Mouse (Mus musculus): ENCODE measurements around the gene Myh9. TPM values are rescaled to one million over a fixed set of nuclear protein-coding genes. Genes with fewer than 3 reads are reported as not detected.
"Not testable (repeated sequence)": the region's sequence is repeated elsewhere in the genome, so short reads cannot be mapped to it uniquely, and the experiment has no call there.

Myh9 gene
- polyA plus RNA-seq, 1 experiment from 2014 or later: 32.0 TPM

- H3K9ac ChIP-seq: no peak overlapping the region
- H3K27me3 ChIP-seq: no peaks in the 10 kb centered on the region
- H3K27ac ChIP-seq: no peak overlapping the region
- no peaks in the 10 kb centered on the region for H3K9me3 ChIP-seq (replicated peaks)
- ATAC-seq (ENCODE audit: low FRiP score): no peak
- 89% methylated on average over 5 of the region's 5 CpGs for WGBS
- H3K4me3 ChIP-seq: no peak overlapping the region
- H3K36me3 ChIP-seq: no peaks in the 10 kb centered on the region
- no peak overlapping the region for H3K4me2 ChIP-seq (replicated peaks)
- peaks cover 12% of the 10 kb centered on the region for H3K4me1 ChIP-seq
These were observed 38.8 kb upstream of the Myh9 start for GRCm38 (mm10) chr15:77880738-77881137.

GRCm38 (mm10) chr15:77879756-77880155, 37.8 kb upstream of the Myh9 start:
- no peak for ATAC-seq (ENCODE audit: low FRiP score)
- H3K9ac ChIP-seq: no peak overlapping the region

DNA sequence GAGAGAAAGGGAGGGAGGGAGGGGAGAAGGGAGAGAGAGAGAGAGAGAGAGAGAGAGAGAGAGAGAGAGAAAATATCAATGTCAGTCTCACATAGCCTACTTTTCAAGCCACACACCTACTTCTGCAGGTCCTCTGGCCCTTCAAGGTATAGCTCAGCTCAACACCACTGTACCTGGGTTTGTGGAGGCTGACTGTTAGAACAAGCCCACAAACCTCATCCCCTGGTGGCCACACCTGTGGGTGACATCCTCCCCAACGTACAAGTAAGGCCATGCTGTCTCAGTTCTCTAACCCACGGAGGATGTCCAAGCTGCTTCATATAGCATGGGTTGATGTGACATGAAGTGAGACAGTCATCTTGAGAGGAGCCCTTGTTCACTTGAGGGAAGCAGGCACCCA, 35.2 kb upstream of the Myh9 start:
- no peak overlapping the region for H3K27ac ChIP-seq
- no peaks in the 10 kb centered on the region for H3K4me1 ChIP-seq
- H3K4me3 ChIP-seq: no peak overlapping the region
- H3K9ac ChIP-seq: no peak overlapping the region
- 76% methylated on average over 2 of the region's 2 CpGs for WGBS
- H3K9me3 ChIP-seq (replicated peaks): no peaks in the 10 kb centered on the region
- no peaks in the 10 kb centered on the region for H3K36me3 ChIP-seq
- no peak for ATAC-seq (ENCODE audit: low FRiP score)
- H3K27me3 ChIP-seq: no peaks in the 10 kb centered on the region
- H3K4me2 ChIP-seq (replicated peaks): no peak overlapping the region

More at GRCm38 (mm10) chr15:77879756-77880155, 37.8 kb upstream of the Myh9 start:
- Histone ChIP-seq H3K27me3 (no peaks in the 10 kb centered on the region), H3K4me1 (peaks cover 12% of the 10 kb centered on the region), H3K36me3 (no peaks in the 10 kb centered on the region), H3K27ac (no peak overlapping the region), H3K4me3 (no peak overlapping the region), H3K9me3 (replicated peaks) (no peaks in the 10 kb centered on the region), H3K4me2 (replicated peaks) (no peak overlapping the region)
- 93% methylated on average over 3 of the region's 3 CpGs for WGBS

DNA sequence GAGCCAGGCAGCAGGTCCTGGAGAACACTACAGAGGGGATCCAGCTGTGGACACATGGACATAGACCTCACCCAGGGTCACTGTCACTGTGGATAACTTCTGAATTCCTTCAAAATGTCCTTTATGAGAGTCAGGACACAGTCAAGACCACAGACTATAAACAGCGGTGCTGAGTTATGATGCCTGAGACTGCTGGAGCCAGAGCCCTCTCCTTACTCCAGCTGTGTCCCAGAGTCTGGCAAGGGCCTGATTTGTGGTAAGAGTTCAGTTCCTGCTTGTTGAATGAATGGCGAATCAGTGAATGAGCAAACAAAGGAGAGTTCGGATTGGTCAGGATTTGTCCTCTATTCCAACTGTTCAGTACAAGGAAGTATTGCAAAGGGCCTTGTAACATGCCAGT, 34.7 kb upstream of the Myh9 start:
- H3K27ac ChIP-seq: no peak overlapping the region
- no peak for ATAC-seq (ENCODE audit: low FRiP score)
- no peaks in the 10 kb centered on the region for H3K27me3 ChIP-seq
- H3K9me3 ChIP-seq (replicated peaks): no peaks in the 10 kb centered on the region
- H3K36me3 ChIP-seq: no peaks in the 10 kb centered on the region
- 83% methylated on average over 3 of the region's 3 CpGs for WGBS
- no peaks in the 10 kb centered on the region for H3K4me1 ChIP-seq
- no peak overlapping the region for H3K4me3 ChIP-seq
- no peak overlapping the region for H3K9ac ChIP-seq
- H3K4me2 ChIP-seq (replicated peaks): no peak overlapping the region

DNA sequence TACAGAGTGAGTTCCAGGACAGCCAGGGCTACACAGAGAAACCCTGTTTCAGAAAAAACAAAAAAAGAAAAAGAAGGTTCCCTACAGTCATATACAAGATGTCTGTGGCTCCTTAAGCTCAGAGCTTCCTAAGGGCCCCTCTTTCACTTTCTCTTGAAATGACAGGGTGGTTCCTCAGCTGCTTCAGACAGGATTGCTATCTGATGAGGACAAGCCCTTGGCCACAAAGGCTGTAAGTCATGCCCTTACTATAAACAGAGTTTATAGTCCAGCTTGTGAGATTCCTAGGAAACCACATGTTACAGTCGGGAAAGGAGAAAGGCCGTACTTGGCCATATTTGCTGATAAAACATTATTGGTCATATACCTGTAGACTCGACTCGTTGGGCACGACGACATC, 34.0 kb upstream of the Myh9 start:
- ATAC-seq (ENCODE audit: low FRiP score): no peak
- Histone ChIP-seq H3K4me3 (no peak overlapping the region), H3K36me3 (no peaks in the 10 kb centered on the region), H3K9me3 (replicated peaks) (no peaks in the 10 kb centered on the region), H3K4me1 (no peaks in the 10 kb centered on the region), H3K4me2 (replicated peaks) (no peak overlapping the region), H3K27ac (no peak overlapping the region), H3K27me3 (no peaks in the 10 kb centered on the region), H3K9ac (no peak overlapping the region)
- 98% methylated on average over 6 of the region's 6 CpGs for WGBS

- WGBS: 87% methylated on average over 9 of the region's 9 CpGs
- Histone ChIP-seq H3K9ac (no peak overlapping the region), H3K27ac (no peak overlapping the region), H3K4me1 (no peaks in the 10 kb centered on the region), H3K36me3 (no peaks in the 10 kb centered on the region), H3K4me2 (replicated peaks) (no peak overlapping the region), H3K4me3 (no peak overlapping the region), H3K9me3 (replicated peaks) (no peaks in the 10 kb centered on the region), H3K27me3 (no peaks in the 10 kb centered on the region)
- ATAC-seq (ENCODE audit: low FRiP score): no peak
These were observed 32.8 kb upstream of the Myh9 start for GRCm38 (mm10) chr15:77874807-77875206.

GRCm38 (mm10) chr15:77874310-77874709, 32.3 kb upstream of the Myh9 start:
- Histone ChIP-seq H3K27me3 (no peaks in the 10 kb centered on the region), H3K36me3 (no peaks in the 10 kb centered on the region), H3K4me2 (replicated peaks) (no peak overlapping the region), H3K9ac (no peak overlapping the region), H3K4me1 (no peaks in the 10 kb centered on the region), H3K4me3 (no peak overlapping the region), H3K9me3 (replicated peaks) (no peaks in the 10 kb centered on the region), H3K27ac (no peak overlapping the region)
- 76% methylated on average over 4 of the region's 4 CpGs for WGBS
- ATAC-seq (ENCODE audit: low FRiP score): no peak

GRCm38 (mm10) chr15:77873564-77873963, 31.6 kb upstream of the Myh9 start:
- Histone ChIP-seq H3K4me1 (no peaks in the 10 kb centered on the region), H3K4me2 (replicated peaks) (no peak overlapping the region), H3K36me3 (no peaks in the 10 kb centered on the region), H3K4me3 (no peak overlapping the region), H3K9ac (no peak overlapping the region), H3K9me3 (replicated peaks) (no peaks in the 10 kb centered on the region), H3K27ac (no peak overlapping the region), H3K27me3 (no peaks in the 10 kb centered on the region)
- WGBS: 84% methylated on average over 2 of the region's 2 CpGs
- ATAC-seq (ENCODE audit: low FRiP score): no peak

DNA sequence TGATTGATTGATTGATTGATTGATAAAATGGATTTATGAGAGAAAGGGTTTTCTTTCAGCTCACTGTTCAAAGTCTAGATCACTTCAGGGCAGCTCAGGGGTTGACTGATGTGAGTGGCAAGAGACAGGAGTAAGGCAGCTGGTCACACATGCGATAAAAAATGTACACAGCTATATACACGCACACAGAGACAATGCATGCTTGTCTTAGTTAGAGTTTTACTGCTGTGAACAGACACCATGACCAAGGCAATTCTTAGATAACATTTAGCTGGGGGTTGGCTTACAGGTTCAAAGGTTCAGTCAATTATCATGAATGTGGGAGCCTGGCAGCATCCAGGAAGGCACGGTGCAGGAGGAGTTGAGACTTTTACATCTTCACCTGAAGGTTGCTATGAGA, 31.0 kb upstream of the Myh9 start:
- 87% methylated on average over 3 of the region's 3 CpGs for whole genome bisulfite sequencing
- Histone ChIP-seq H3K4me1 (no peaks in the 10 kb centered on the region), H3K4me2 (replicated peaks) (no peak overlapping the region), H3K27me3 (no peaks in the 10 kb centered on the region), H3K9me3 (replicated peaks) (no peaks in the 10 kb centered on the region), H3K36me3 (no peaks in the 10 kb centered on the region), H3K4me3 (no peak overlapping the region), H3K9ac (no peak overlapping the region), H3K27ac (no peak overlapping the region)
- ATAC-seq (ENCODE audit: low FRiP score): no peak

- Histone ChIP-seq H3K36me3 (no peaks in the 10 kb centered on the region), H3K4me2 (replicated peaks) (no peak overlapping the region), H3K9me3 (replicated peaks) (no peaks in the 10 kb centered on the region), H3K9ac (no peak overlapping the region), H3K27ac (no peak overlapping the region), H3K4me3 (no peak overlapping the region), H3K4me1 (peaks cover 7% of the 10 kb centered on the region), H3K27me3 (no peaks in the 10 kb centered on the region)
- no peak for ATAC-seq (ENCODE audit: low FRiP score)
- WGBS: 89% methylated on average over 5 of the region's 5 CpGs
These were observed 26.4 kb upstream of the Myh9 start for GRCm38 (mm10) chr15:77868340-77868739.

DNA sequence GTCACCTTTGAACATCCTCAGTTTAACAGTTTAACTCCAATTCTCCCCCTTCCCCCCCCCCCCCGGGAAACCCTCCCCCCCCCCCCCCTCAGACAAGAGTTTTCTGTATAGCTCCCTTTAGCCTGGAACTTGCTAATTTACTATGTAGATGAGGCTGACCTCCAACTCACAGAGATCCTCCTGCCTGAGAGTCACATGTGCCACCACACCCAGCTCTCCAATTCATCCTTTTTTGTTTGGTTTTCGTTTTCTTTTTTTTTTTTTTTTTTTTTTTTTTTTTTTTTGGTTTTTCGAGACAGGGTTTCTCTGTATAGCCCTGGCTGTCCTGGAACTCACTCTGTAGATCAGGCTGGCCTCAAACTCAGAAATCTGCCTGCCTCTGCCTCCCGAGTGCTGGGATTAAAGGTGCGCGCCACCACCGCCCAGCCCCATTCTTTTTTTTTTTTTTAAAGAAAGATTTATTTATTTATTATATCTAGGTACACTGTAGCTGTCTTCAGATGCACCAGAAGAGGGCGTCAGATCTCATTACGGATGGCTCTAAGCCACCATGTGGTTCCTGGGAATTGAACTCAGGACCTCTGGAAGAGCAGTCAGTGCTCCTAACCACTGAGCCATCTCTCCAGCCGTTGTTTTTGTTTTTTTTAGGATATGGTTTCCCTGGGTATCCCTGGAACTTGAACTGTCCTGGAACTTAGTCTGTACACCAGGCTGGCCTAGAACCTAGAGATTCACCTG, 25.4 kb upstream of the Myh9 start:
- ATAC-seq (ENCODE audit: low FRiP score); H3K9me3 ChIP-seq (replicated peaks); H3K4me1 ChIP-seq; H3K27ac ChIP-seq; H3K4me2 ChIP-seq (replicated peaks); H3K9ac ChIP-seq; H3K36me3 ChIP-seq; H3K27me3 ChIP-seq; H3K4me3 ChIP-seq: not testable (repeated sequence)
- WGBS: 79% methylated on average over 9 of the region's 10 CpGs

- no peak overlapping the region for H3K9ac ChIP-seq
- H3K4me3 ChIP-seq: no peak overlapping the region
- no peaks in the 10 kb centered on the region for H3K27me3 ChIP-seq
- peaks cover 7% of the 10 kb centered on the region for H3K4me1 ChIP-seq
- ATAC-seq (ENCODE audit: low FRiP score): no peak
- H3K4me2 ChIP-seq (replicated peaks): no peak overlapping the region
- 38% methylated on average over 11 of the region's 11 CpGs for WGBS
- H3K36me3 ChIP-seq: no peaks in the 10 kb centered on the region
- no peak overlapping the region for H3K27ac ChIP-seq
- no peaks in the 10 kb centered on the region for H3K9me3 ChIP-seq (replicated peaks)
These were observed 24.7 kb upstream of the Myh9 start for GRCm38 (mm10) chr15:77866583-77867220.
